Mouse (Mus musculus) fibroblast of lung, adult 2 months (primary cell): ENCODE data around the gene Gns.
"Not testable (repeated sequence)": the region's sequence is repeated elsewhere in the genome, so short reads cannot be mapped to it uniquely, and the experiment has no call there.

Experiments
- DNase-seq: peaks from one replicate; pipeline ENCODE4 v3.0.0-alpha.2; 2011; ENCODE audit warnings: low read depth

Gns gene

GRCm38 (mm10) chr10:121364801-121365564 lies at the start of gene Gns:
Gene Gns (plus strand): TSS chr10:121365090.
- DNase-seq: peak; percentile 59

- no peak for DNase-seq
These were observed 49.3 kb upstream of the Gns start for GRCm38 (mm10) chr10:121315321-121316283.

GRCm38 (mm10) chr10:121316361-121316760 lies 48.5 kb upstream of the Gns start:
- no peak for DNase-seq

GRCm38 (mm10) chr10:121318397-121318950 lies 46.4 kb upstream of the Gns start:
- no peak for DNase-seq

GRCm38 (mm10) chr10:121323493-121323892 lies 41.4 kb upstream of the Gns start:
- DNase-seq: no peak

GRCm38 (mm10) chr10:121326167-121326566 lies 38.7 kb upstream of the Gns start:
- no peak for DNase-seq

GRCm38 (mm10) chr10:121329586-121329985 lies 35.3 kb upstream of the Gns start:
- DNase-seq: no peak

- no peak for DNase-seq
These were observed 34.0 kb upstream of the Gns start for GRCm38 (mm10) chr10:121330940-121331339.

- DNase-seq: peak; percentile 9
These were observed 30.3 kb upstream of the Gns start for GRCm38 (mm10) chr10:121334576-121334975.

- DNase-seq: not testable (repeated sequence)
These were observed 28.4 kb upstream of the Gns start for GRCm38 (mm10) chr10:121336536-121336935.

- no peak for DNase-seq
These were observed 23.9 kb upstream of the Gns start for GRCm38 (mm10) chr10:121340754-121341593.

- DNase-seq: no peak
These were observed 22.6 kb upstream of the Gns start for GRCm38 (mm10) chr10:121342260-121342659.

- DNase-seq: no peak
These were observed 21.0 kb upstream of the Gns start for GRCm38 (mm10) chr10:121343867-121344266.

GRCm38 (mm10) chr10:121349244-121349643 lies 15.6 kb upstream of the Gns start:
- DNase-seq: no peak

GRCm38 (mm10) chr10:121350357-121351065 lies 14.4 kb upstream of the Gns start:
- no peak for DNase-seq

GRCm38 (mm10) chr10:121351066-121351581 lies 13.8 kb upstream of the Gns start, which contains the start of gene Tbc1d30:
Gene Tbc1d30 (minus strand): TSS chr10:121351278.
- no peak for DNase-seq

- DNase-seq: no peak
These were observed 13.1 kb upstream of the Gns start for GRCm38 (mm10) chr10:121351692-121352290.

- no peak for DNase-seq
These were observed 4.5 kb upstream of the Gns start for GRCm38 (mm10) chr10:121360358-121360757.

GRCm38 (mm10) chr10:121363201-121363600 lies 1.7 kb upstream of the Gns start:
- no peak for DNase-seq

- no peak for DNase-seq
These were observed 584 bp upstream of the Gns start for GRCm38 (mm10) chr10:121364306-121364705.
